Mouse (Mus musculus) c-Kit-positive CD71-positive TER-119-negative erythroid progenitor cells, embryonic 14.5 days (primary cell): Measurements from ENCODE around the gene Myh10.
"Not testable (repeated sequence)": the region's sequence is repeated elsewhere in the genome, so short reads cannot be mapped to it uniquely, and the experiment has no call there.

ENCODE experiments used
- DNase-seq: peaks from one replicate; pipeline ENCODE4 v3.0.0-alpha.2; 2013; ENCODE audit warnings: low read depth

The Myh10 gene

GRCm38 (mm10) chr11:68692693-68693446 lies 1.5 kb downstream of the Myh10 start:
- peak; percentile 24 for DNase-seq

DNA sequence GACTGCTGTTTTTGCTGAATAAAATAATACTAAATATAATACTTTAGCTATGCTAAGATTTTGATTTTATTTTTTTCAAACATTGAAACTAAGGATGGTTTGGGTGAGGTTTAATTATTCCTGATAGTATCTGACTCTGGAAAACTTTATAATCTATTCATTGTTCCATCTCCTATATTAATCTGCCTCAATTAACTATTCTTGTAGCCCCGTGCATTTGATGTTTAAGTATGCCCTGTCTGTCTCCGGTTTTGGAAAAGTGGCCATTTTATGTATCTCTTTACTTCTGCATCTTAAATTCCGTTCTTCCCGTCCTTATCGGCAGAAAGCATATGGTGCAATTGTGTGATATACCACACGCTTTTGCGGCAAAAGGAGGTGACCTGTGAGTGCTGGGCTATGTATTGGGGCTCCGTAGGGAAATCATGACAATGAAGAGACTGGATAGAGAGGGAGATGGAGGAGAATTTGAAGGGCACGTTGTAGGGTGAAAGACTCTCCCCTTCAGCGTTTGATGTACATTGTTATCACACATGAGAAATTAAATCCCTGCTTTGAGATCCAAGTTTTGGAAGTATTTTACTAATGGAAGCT lies 2.2 kb downstream of the Myh10 start:
- peak; percentile 68 for DNase-seq

GRCm38 (mm10) chr11:68702370-68702769 lies 11.0 kb downstream of the Myh10 start:
- DNase-seq: no peak

DNA sequence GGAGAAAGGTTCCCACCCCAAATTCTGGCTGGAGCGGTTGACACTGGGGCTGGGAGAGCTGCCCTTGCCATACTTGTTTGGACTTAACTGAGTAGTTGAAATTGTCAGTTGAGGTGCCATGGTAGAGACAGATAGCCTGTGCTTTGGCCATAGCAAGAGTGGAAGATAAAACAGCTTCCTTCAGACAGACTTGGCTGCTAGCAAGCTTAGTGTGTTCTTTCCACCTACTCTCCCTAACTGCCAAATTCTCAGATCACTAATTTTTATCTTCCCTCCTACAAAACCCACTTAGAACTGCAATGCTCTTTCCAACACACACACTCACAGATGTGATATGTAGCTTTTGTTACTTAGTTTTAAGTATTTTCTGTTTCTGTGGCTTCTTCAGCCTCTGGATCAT lies 12.0 kb downstream of the Myh10 start:
- no peak for DNase-seq

DNA sequence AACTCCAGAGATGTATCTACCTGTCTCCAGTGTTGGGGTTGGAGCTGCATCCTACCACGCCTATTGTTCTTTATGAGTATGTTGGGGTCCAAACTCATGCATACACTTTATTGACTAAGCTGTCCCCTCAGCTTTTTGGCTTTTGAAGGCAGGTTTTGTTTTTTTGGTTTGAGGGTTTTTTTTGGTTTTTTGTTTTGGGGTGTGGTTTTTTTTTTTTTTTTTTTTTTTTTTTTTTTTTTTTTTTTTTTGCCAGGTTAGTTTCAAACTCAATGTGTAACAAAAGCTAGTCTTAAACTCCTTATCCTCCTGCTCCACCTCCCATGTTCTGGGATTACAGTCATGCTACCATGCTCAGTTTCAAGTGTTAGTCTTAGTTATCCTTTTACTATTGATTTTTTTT lies 12.9 kb downstream of the Myh10 start:
- no peak for DNase-seq

DNA sequence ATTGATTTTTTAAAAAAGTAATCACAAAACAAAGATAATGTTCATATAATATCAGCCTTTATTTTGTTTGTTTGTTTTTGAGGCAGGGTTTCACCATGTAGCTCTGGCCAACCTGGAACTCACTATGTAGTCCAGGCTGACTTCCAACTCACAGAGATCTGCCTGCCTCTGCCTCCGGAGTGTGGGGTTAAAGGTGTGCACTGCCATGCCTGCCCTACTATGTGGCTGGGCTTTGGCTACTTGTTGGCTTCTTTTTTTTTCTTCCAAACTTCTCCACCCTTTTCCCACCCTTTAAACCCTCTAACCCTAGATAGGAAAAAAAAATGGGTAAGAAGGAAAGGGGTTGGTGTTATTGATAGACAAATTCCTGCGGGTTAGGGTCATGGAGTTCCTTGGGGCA lies 13.5 kb downstream of the Myh10 start:
- DNase-seq: no peak

DNA sequence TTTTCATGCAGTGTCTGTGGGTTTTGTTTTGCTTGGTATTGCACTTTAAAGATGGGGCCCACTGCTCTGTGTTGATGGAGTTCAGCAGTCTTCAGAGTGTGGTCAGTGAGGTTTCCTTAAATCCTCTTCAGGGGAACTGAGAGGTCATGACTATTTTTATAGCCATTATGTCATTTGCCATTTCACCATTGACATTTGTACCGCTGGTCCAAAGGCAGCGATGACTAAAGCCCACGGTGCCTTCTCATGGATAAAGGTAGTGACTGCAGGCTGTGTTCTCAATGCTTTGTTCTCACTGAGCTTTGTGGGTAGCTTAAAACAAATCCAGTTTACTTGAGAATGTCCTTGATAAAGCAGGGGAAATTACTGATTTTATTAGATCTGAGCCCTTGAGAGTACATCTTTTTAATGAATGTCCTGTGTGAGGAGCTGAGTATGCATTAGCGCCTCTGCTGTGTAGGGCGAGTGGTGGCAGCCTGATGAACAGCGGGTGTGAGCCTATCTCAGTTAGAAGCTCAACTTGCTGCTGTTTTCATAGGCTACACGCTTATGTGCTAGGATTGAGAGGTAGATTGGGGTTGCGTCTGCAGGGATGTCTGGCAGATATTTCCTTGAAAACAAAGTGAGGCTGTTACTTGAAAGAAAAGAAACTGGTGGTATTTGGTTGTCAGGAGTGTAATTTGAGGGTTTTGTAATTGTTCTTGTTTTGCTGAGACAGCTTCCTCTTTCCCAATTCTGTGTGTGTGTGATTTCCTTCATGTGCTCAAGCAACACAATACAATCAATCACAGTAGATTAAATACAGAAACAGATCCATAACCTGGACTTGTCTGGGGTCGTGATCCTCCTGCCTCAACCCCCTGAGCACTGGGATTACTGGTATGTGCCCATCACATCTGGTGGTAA lies 15.4 kb downstream of the Myh10 start:
- no peak for DNase-seq

DNA sequence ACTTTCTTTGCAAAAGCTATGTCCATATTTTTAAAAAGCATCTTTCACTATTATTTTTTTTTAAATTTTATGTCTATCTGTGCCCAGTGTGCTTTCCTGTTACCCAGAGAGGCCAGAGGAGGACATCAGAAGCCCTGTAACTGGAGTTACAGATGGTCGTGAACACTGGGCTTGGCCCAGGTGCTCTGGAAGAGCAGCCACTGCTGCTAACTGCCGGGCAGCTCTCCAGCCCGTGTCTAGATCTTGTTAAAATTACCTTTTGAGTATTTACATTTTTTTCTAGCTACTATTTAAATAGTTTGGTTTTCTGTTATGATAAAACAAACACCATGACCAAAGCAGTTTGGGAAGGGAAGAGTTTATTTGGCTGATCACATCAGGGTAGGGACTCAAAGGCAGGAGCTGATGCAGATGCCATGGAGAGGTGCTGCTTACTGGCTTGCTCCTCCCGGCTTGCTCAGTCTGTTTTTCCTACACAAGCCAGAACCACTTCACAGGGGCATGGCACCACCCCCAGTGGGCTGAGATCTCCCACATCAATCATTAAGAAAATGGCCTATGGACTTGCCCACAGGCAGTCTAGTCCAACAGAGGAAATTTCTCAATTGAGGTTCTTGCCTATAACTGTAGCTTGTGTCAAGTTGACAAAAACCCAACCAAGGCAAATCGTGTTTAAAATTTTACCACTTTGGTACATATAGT lies 16.7 kb downstream of the Myh10 start:
- no peak for DNase-seq

- DNase-seq: no peak
These were observed 24.8 kb downstream of the Myh10 start for GRCm38 (mm10) chr11:68716167-68716566.

DNA sequence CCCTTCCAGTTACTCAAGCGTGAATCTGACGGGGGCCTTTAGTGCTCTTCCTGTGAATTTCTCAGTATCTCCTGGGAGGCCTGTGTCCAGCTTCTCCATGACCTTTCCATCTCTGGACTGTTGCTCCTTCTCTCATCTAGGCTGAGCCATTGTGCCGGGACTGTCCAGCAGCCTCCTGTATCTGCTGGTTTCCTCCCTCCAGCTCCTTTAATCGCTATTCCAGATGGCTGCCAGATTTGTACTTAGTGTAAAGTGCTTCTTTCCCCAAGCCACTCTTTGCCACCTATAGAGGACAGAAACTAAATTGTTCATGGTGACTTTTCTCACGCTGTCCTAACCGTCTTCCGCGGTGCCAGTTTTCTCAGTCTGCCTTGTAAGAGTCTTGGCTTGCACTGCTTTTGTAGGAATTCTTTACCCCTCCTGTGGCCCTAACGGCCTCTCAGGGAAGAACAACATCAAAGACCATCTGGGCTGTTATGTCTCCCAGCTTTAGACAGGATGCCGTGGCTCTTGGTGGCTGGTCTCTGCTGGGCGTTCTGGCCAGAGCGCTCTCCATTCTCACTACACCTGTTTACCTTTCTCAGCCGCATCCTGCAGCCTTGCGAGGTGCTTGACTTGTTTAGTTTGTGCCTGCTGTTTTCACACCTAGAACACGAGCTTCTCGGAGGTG lies 25.9 kb downstream of the Myh10 start:
- DNase-seq: no peak

- no peak for DNase-seq
These were observed 27.8 kb downstream of the Myh10 start for GRCm38 (mm10) chr11:68719096-68719648.

GRCm38 (mm10) chr11:68719774-68720173 lies 28.4 kb downstream of the Myh10 start:
- no peak for DNase-seq

DNA sequence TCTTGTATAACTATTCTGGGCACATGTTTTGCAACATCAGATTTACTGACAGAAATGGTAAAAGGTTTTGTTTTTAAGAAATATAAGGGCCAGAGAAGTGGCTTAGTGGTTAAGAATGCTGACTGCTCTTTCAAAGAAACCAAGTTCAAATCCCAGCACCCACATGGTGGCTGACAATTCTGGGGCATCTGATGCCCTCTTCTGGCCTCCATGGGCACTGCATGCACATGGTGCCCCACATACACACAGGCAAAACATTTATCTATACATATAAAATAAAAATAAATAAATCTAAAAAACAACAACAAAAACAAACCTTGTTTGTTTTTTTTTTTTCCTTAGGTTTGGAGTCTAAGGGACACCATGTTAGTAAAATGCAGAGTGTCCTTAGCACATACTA lies 32.8 kb downstream of the Myh10 start:
- DNase-seq: peak; percentile 14

GRCm38 (mm10) chr11:68728693-68729092 lies 37.3 kb downstream of the Myh10 start:
- no peak for DNase-seq

DNA sequence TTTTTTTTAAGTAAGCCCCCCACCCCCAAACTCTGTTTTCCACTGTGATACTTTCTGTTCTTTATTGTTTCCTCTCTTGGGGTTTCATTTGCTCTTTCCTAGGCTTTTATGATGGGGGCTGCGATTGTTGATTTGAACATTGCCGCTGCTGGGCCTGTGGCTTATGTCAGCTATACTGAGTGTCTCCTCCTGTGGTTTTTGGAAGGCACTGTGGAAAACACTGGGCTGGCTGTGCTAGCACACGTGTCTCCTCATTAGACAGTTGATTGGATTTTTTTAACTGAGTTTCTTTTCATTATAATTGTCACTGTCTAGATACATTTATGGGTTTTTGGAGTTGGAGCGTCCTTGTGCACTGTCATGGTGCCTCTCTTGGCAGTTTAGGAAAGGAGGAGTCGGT lies 39.4 kb downstream of the Myh10 start:
- no peak for DNase-seq

GRCm38 (mm10) chr11:68732066-68732465 lies 40.7 kb downstream of the Myh10 start:
- no peak for DNase-seq

DNA sequence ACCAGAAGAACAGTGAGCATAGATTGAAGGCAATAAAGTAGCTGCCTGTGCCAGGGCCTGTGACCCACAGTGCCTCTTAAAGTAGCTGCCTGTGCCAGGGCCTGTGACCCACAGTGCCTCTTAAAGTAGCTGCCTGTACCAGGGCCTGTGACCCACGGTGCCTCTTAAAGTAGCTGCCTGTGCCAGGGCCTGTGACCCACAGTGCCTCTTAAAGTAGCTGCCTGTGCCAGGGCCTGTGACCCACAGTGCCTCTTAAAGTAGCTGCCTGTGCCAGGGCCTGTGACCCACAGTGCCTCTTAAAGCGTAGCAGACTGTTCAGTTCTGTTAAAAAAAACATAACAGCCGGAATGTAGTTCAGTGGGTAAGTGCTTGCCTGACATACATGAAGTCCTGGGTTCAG lies 42.0 kb downstream of the Myh10 start:
- DNase-seq: not testable (repeated sequence)

DNA sequence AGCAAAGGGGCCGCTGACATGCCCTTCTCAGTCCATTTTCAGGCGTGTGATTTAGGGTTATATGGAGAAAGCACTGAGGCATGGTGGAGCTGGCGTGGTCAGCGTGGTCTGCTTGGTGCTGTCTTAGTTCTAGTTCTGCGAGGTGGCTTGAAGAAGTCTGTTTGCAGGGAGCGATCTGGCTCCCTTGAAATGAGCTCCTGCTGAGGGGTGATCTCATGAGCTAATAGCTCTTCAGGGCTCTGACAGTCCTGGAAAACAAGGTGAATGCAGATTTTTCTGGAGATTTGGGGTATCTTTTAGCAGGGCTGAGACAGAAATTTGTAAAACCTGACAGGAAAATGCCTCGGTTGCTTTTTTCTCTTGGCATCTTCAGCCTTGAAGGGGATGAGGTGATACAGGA lies 48.1 kb downstream of the Myh10 start:
- no peak for DNase-seq

DNA sequence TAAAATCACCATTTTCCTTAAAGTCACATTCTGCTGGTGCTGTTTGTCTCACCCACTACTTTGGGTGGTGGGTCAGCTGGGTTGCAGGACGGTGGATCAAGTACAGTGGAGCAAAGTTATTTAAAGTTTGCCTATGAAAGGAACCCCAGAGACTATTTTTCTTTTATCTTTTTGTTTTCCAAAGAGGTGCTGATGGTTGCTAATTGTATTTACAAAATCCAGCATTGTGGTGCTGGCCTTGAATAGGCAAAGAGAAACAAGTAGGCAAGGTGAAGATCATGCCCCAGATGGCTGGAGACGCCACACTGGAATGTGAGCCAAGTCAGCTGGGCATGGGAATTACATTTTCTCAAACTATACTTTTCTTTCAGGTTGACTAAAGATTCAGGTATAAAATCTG lies 51.3 kb downstream of the Myh10 start:
- DNase-seq: no peak

- no peak for DNase-seq
These were observed 52.8 kb downstream of the Myh10 start for GRCm38 (mm10) chr11:68744150-68744549.
